Mouse (Mus musculus): ENCODE measurements around the gene Morf4l1. TPM values are rescaled to one million over a fixed set of nuclear protein-coding genes. Genes with fewer than 3 reads are reported as not detected.

Gene Morf4l1
- polyA plus RNA-seq, 1 experiment from 2014 or later: 519 TPM

GRCm38 (mm10) chr9:90128636-90129201 is 14.1 kb upstream of the Morf4l1 start:
- Histone ChIP-seq H3K4me3 (no peak overlapping the region), H3K4me2 (no peak overlapping the region), H3K36me3 (no peaks in the 10 kb centered on the region), H3K9me3 (no peaks in the 10 kb centered on the region), H3K9ac (no peak overlapping the region), H3K27ac (replicated peaks) (no peak overlapping the region), H3K4me1 (replicated peaks) (peaks cover 6% of the 10 kb centered on the region; the same call in 1 of the 2 replicates), H3K27me3 (no peaks in the 10 kb centered on the region)
- no peak for ATAC-seq (ENCODE audit: low read depth)
- 90% methylated on average over 6 of the region's 6 CpGs for WGBS

GRCm38 (mm10) chr9:90127146-90127545 is 12.6 kb upstream of the Morf4l1 start:
- H3K4me3 ChIP-seq: no peak overlapping the region
- WGBS: 69% methylated on average over 6 of the region's 6 CpGs
- no peak overlapping the region; the same call in 1 of the 2 replicates for H3K4me2 ChIP-seq
- H3K27me3 ChIP-seq: no peaks in the 10 kb centered on the region
- no peak overlapping the region for H3K9ac ChIP-seq
- peaks cover 6% of the 10 kb centered on the region; the same call in 1 of the 2 replicates for H3K4me1 ChIP-seq (replicated peaks)
- no peak overlapping the region for H3K27ac ChIP-seq (replicated peaks)
- H3K36me3 ChIP-seq: no peaks in the 10 kb centered on the region
- no peaks in the 10 kb centered on the region for H3K9me3 ChIP-seq
- no peak for ATAC-seq (ENCODE audit: low read depth)

- H3K27ac ChIP-seq (replicated peaks): no peak overlapping the region
- H3K36me3 ChIP-seq: no peaks in the 10 kb centered on the region
- H3K4me1 ChIP-seq (replicated peaks): peaks cover 6% of the 10 kb centered on the region; the same call in 1 of the 2 replicates
- WGBS: 3% methylated on average over 30 of the region's 30 CpGs
- H3K9ac ChIP-seq: no peak overlapping the region
- no peaks in the 10 kb centered on the region for H3K9me3 ChIP-seq
- H3K27me3 ChIP-seq: no peaks in the 10 kb centered on the region
- peak; percentile 58 for ATAC-seq (ENCODE audit: low read depth)
- peak overlapping the region; percentile 46 for H3K4me2 ChIP-seq
- H3K4me3 ChIP-seq: peak overlapping the region; percentile 6
Measured at GRCm38 (mm10) chr9:90126260-90127010, 11.9 kb upstream of the Morf4l1 start.

GRCm38 (mm10) chr9:90125416-90126099 is 11.0 kb upstream of the Morf4l1 start:
- no peak overlapping the region for H3K27ac ChIP-seq (replicated peaks)
- H3K9ac ChIP-seq: no peak overlapping the region
- no peaks in the 10 kb centered on the region for H3K27me3 ChIP-seq
- H3K4me3 ChIP-seq: peak overlapping the region; percentile 6
- H3K36me3 ChIP-seq: no peaks in the 10 kb centered on the region
- H3K9me3 ChIP-seq: no peaks in the 10 kb centered on the region
- peak overlapping the region; percentile 46 for H3K4me2 ChIP-seq
- ATAC-seq (ENCODE audit: low read depth): no peak
- 21% methylated on average over 7 of the region's 7 CpGs for WGBS
- H3K4me1 ChIP-seq (replicated peaks): peaks cover 6% of the 10 kb centered on the region; the same call in 1 of the 2 replicates

DNA sequence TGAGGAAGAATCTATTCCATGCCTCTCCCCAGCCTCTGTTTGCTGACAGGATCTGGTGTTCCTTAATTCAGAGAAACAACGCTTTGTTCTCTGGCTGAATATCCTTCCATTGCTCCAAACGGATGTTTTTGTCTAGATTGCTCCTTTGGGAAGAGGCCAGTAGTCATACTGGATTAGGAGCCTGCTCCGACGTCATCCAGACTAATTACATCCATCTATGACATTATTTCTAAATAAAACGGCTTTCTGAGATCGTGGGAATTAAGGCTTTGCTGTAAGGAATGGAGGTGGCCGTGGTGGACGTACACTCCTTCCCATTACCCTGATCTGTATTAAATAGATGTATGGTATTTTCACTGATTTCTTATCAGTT is 10.3 kb upstream of the Morf4l1 start:
- Histone ChIP-seq H3K4me1 (replicated peaks) (peaks cover 6% of the 10 kb centered on the region; the same call in 1 of the 2 replicates), H3K27ac (replicated peaks) (peak overlapping the region; percentile 62), H3K27me3 (no peaks in the 10 kb centered on the region), H3K36me3 (no peaks in the 10 kb centered on the region), H3K4me2 (peak overlapping the region; percentile 26), H3K9ac (no peak overlapping the region), H3K9me3 (no peaks in the 10 kb centered on the region), H3K4me3 (no peak overlapping the region)
- ATAC-seq (ENCODE audit: low read depth): peak; percentile 33; the same call in 1 of the 2 replicates
- 28% methylated on average over 8 of the region's 8 CpGs for WGBS

GRCm38 (mm10) chr9:90124156-90124872 is 9.7 kb upstream of the Morf4l1 start:
- Histone ChIP-seq H3K9ac (no peak overlapping the region), H3K4me2 (peak overlapping the region; percentile 26), H3K4me1 (replicated peaks) (peaks cover 6% of the 10 kb centered on the region; the same call in 1 of the 2 replicates), H3K4me3 (no peak overlapping the region), H3K27me3 (no peaks in the 10 kb centered on the region), H3K9me3 (no peaks in the 10 kb centered on the region), H3K36me3 (no peaks in the 10 kb centered on the region), H3K27ac (replicated peaks) (peak overlapping the region; percentile 62)
- peak; percentile 10; the same call in 1 of the 2 replicates for ATAC-seq (ENCODE audit: low read depth)
- 40% methylated on average over 11 of the region's 11 CpGs for WGBS

- H3K9ac ChIP-seq: no peak overlapping the region
- no peaks in the 10 kb centered on the region for H3K36me3 ChIP-seq
- no peak overlapping the region for H3K27ac ChIP-seq (replicated peaks)
- WGBS: 60% methylated on average over 4 of the region's 4 CpGs
- H3K27me3 ChIP-seq: no peaks in the 10 kb centered on the region; the same call in 1 of the 2 replicates
- H3K4me1 ChIP-seq (replicated peaks): peaks cover 6% of the 10 kb centered on the region; the same call in 1 of the 2 replicates
- no peak overlapping the region for H3K4me3 ChIP-seq
- ATAC-seq (ENCODE audit: low read depth): no peak
- no peak overlapping the region for H3K4me2 ChIP-seq
- H3K9me3 ChIP-seq: no peaks in the 10 kb centered on the region
Measured at GRCm38 (mm10) chr9:90122246-90122740, 7.7 kb upstream of the Morf4l1 start.

DNA sequence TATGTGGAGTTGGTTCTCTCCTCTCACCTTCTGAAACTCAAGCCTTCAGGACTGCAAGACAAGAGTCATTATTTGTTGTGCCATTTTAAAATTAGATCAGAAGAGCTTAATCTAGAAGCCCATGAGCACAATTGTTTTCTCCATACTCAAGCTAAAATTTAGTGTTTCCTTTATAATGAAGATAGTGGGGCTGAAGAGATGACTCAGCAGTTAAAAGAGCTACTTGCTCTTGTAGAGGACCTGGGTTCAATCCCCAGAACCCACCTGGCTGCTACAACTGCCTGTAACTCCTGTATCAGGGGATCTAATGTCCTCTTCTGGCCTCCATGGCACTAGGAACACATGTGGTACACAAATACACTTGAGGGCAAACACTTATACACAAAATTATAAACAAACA is 2.7 kb upstream of the Morf4l1 start:
- no peaks in the 10 kb centered on the region for H3K9me3 ChIP-seq
- no peak overlapping the region for H3K27ac ChIP-seq (replicated peaks)
- peaks cover 15% of the 10 kb centered on the region for H3K4me1 ChIP-seq (replicated peaks)
- no peaks in the 10 kb centered on the region for H3K36me3 ChIP-seq
- H3K4me3 ChIP-seq: no peak overlapping the region
- no peak for ATAC-seq (ENCODE audit: low read depth)
- no peak overlapping the region for H3K4me2 ChIP-seq
- no peaks in the 10 kb centered on the region; the same call in 1 of the 2 replicates for H3K27me3 ChIP-seq
- no peak overlapping the region for H3K9ac ChIP-seq

DNA sequence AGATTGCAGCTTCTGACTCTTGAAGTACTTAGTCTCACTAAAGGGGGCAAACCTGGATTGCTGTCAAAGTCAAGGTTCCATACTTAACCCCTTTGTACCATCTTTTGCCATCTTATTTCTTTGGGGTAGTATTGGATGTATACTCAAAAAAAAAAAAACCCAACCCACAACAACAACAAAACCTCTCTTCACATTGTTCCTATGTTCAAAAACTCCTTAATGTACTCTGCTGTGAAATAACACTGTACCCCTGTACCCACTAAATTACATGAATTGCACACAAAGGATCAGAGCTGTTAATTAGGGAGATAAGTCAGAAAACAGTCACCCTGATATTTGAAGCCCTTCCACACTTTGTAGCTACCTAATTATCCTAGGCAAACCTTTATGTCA is 730 bp upstream of the Morf4l1 start:
- Histone ChIP-seq H3K27ac (replicated peaks) (0 out of 2 replicates have a peak overlapping the region, but pooled peaks have one; percentile 99), H3K36me3 (no peaks in the 10 kb centered on the region), H3K4me1 (replicated peaks) (peaks cover 33% of the 10 kb centered on the region), H3K4me2 (peak overlapping the region; percentile 61), H3K4me3 (peak overlapping the region; percentile 92), H3K9ac (peak overlapping the region; percentile 74), H3K9me3 (no peaks in the 10 kb centered on the region), H3K27me3 (no peaks in the 10 kb centered on the region; the same call in 1 of the 2 replicates)
- no peak for ATAC-seq (ENCODE audit: low read depth)

- Histone ChIP-seq H3K27me3 (no peaks in the 10 kb centered on the region; the same call in 1 of the 2 replicates), H3K36me3 (no peaks in the 10 kb centered on the region), H3K4me3 (peak overlapping the region; percentile 92), H3K9me3 (no peaks in the 10 kb centered on the region), H3K27ac (replicated peaks) (peak overlapping the region; percentile 99), H3K4me1 (replicated peaks) (peaks cover 47% of the 10 kb centered on the region), H3K4me2 (peak overlapping the region; percentile 92), H3K9ac (peak overlapping the region; percentile 98)
- WGBS: under 1% methylated on average over 79 of the region's 82 CpGs
- ATAC-seq (ENCODE audit: low read depth): peak; percentile 78
Measured at GRCm38 (mm10) chr9:90113651-90114566, 665 bp downstream of the Morf4l1 start.

GRCm38 (mm10) chr9:90113151-90113550 is 1.4 kb downstream of the Morf4l1 start:
- H3K9me3 ChIP-seq: no peaks in the 10 kb centered on the region
- peaks cover 7% of the 10 kb centered on the region for H3K36me3 ChIP-seq
- WGBS: 2% methylated on average over 13 of the region's 13 CpGs
- peak overlapping the region; percentile 92 for H3K4me3 ChIP-seq
- no peak for ATAC-seq (ENCODE audit: low read depth)
- peak overlapping the region; percentile 99 for H3K27ac ChIP-seq (replicated peaks)
- H3K27me3 ChIP-seq: no peaks in the 10 kb centered on the region; the same call in 1 of the 2 replicates
- peak overlapping the region; percentile 98 for H3K9ac ChIP-seq
- H3K4me1 ChIP-seq (replicated peaks): peaks cover 47% of the 10 kb centered on the region
- peak overlapping the region; percentile 92 for H3K4me2 ChIP-seq

Data from neural tube, embryonic 13.5 days (tissue).